Mouse (Mus musculus) liver, embryonic 14.5 days (tissue): Measurements from ENCODE around the gene Vmo1. TPM values are rescaled to one million over a fixed set of nuclear protein-coding genes. Genes with fewer than 3 reads are reported as not detected.
A peak's percentile ranks its signal among the peaks of the same experiment; 100 is the strongest.

Experiments
- ATAC-seq: fragments of 200-750 bp; cut with Nextera tagmentation; 2 replicates; pipeline ENCODE4 v1.8.0; 2017; ENCODE audit warnings: moderate number of reproducible peaks, mild to moderate bottlenecking, moderate library complexity; ENCODE audit not compliant: insufficient read depth
- DNase-seq, 3 experiments: peaks; one replicate each; pipeline ENCODE4 v3.0.0-alpha.2; 2012 to 2013; ENCODE audit warnings: low read depth in 3 of 3, low spot score in 3 of 3
- H3K27ac ChIP-seq: fragments of 300-500 bp; sonication (generic); 2 replicates; pipeline ENCODE4 v1.5.1; 2014; ENCODE audit warnings: moderate library complexity, mild to moderate bottlenecking, control low read depth, inconsistent platforms
- H3K27me3 ChIP-seq: fragments of 300-500 bp; sonication (generic); 2 replicates; pipeline ENCODE4 v1.6.1; 2014; ENCODE audit warnings: mild to moderate bottlenecking, low read length, moderate library complexity; ENCODE audit not compliant: control insufficient read depth, insufficient read depth
- H3K36me3 ChIP-seq: fragments of 300-500 bp; sonication (generic); replicated peaks from 2 replicates; pipeline ENCODE4 v1.6.1; 2014; ENCODE audit warnings: low read depth; ENCODE audit not compliant: control insufficient read depth, insufficient read depth
- H3K4me1 ChIP-seq, 2 experiments: fragments of 200-500 bp in 1 of 2; fragments of 300-500 bp in 1 of 2; sonication (generic) in 1 of 2; replicated peaks; 2 replicates each; pipeline ENCODE4 v1.6.1; 2012 to 2014; ENCODE audit warnings: antibody characterized with exemption in 1 of 2, inconsistent platforms in 1 of 2, low read length in 1 of 2; ENCODE audit not compliant: control insufficient read depth in 2 of 2, insufficient read depth in 2 of 2
- H3K4me2 ChIP-seq: fragments of 300-500 bp; sonication (generic); 2 replicates; pipeline ENCODE4 v1.6.1; 2014; ENCODE audit warnings: low read depth, mild to moderate bottlenecking, control low read depth, moderate library complexity
- H3K4me3 ChIP-seq, 2 experiments: fragments of 200-500 bp in 1 of 2; fragments of 300-500 bp in 1 of 2; sonication (generic) in 1 of 2; 2 replicates each; pipeline ENCODE4 v1.5.1; 2012 to 2014; ENCODE audit warnings: low read depth in 2 of 2, low read length in 2 of 2, mild to moderate bottlenecking in 2 of 2, control low read depth in 1 of 2, inconsistent platforms in 1 of 2, moderate library complexity in 1 of 2; ENCODE audit not compliant: insufficient read depth in 1 of 2
- H3K9ac ChIP-seq: fragments of 300-500 bp; sonication (generic); replicated peaks from 2 replicates; pipeline ENCODE4 v1.6.1; 2014; ENCODE audit warnings: mild to moderate bottlenecking, control low read depth, moderate library complexity
- H3K9me3 ChIP-seq: fragments of 300-500 bp; sonication (generic); 2 replicates; pipeline ENCODE4 v1.6.1; 2016; ENCODE audit warnings: low read length, mixed read lengths; ENCODE audit not compliant: control insufficient read depth
- CTCF ChIP-seq: IDR thresholded peaks from 2 replicates; pipeline ENCODE4 v1.5.1; 2016; ENCODE audit warnings: antibody characterized with exemption, low read depth, control low read depth
- EP300 ChIP-seq: IDR thresholded peaks from 2 replicates; pipeline ENCODE4 v1.6.1; 2016; ENCODE audit warnings: antibody characterized with exemption, low read depth
- WGBS: fragments of 180-500 bp; shearing (Covaris S2); extraction: QIAGEN DNeasy Blood & Tissue Kit; methylation state at CpG from one replicate; pipeline ENCODE4 v1.1.7; 2014; ENCODE audit not compliant: insufficient replicate concordance; 5-methylcytosine and 5-hydroxymethylcytosine counted together
- polyA plus RNA-seq, 2 experiments: library from polyadenylated mRNA; depleted of rRNA in 1 of 2; stranded (reverse) in 1 of 2; unstranded in 1 of 2; fragments of >200 nt; fragmentation: Nextera tagmentation in 1 of 2; extraction: Ambion mirVana in 1 of 2; gene quantifications; 2 replicates each; pipeline versions ENCODE4 v1.2.1 to v1.2.3; 2012 to 2014

Vmo1 gene
- polyA plus RNA-seq (2012; rRNA removed) = 0.23 TPM in 1 of 2 replicates, not detected in the other
- 0.21 and 0.51 TPM in 2 replicates for polyA plus RNA-seq (2014; fragmentation: Nextera tagmentation; extraction: Ambion mirVana)

DNA sequence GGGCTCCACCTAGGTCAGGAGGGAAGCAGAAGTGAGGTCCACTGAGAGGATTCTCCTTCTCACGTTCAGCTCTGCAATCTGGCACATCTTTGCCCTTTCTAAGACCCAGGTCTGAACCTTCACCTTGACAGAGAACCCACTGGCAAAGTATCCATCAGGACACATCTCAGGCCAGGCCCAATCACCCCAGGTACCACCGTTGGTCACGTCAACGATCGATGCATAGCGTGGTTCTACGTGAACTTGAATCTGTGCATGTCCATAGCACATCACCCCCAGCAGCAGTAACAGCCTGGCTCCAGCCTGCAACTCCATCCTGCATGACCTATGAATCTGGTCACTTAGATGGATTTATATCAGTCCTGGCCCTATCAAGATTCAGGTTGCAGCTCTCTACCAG lies at the start of gene Vmo1:
TSS of gene Vmo1 (minus strand) at position 329 of the 400 bp plus-strand sequence.
- H3K4me1 ChIP-seq = peaks cover 6 to 13% of the 10 kb centered on the region in 2 experiments; a peak in 3 of 4 replicates
- H3K27me3 ChIP-seq = peaks cover 3% of the 10 kb centered on the region; the same call in 1 of the 2 replicates
- no peak within 1 kb of the TSS for H3K27ac ChIP-seq
- TF ChIP-seq EP300 (no peak), CTCF (no peak)
- no peak within 1 kb of the TSS for H3K4me2 ChIP-seq
- H3K36me3 ChIP-seq = no peaks in the 10 kb centered on the region
- 72% methylated on average over 7 of the region's 7 CpGs for whole genome bisulfite sequencing
- H3K4me3 ChIP-seq = no peak within 1 kb of the TSS
- no peak for DNase-seq
- no peak for ATAC-seq
- H3K9me3 ChIP-seq = no peaks in the 10 kb centered on the region
- no peak within 1 kb of the TSS for H3K9ac ChIP-seq

DNA sequence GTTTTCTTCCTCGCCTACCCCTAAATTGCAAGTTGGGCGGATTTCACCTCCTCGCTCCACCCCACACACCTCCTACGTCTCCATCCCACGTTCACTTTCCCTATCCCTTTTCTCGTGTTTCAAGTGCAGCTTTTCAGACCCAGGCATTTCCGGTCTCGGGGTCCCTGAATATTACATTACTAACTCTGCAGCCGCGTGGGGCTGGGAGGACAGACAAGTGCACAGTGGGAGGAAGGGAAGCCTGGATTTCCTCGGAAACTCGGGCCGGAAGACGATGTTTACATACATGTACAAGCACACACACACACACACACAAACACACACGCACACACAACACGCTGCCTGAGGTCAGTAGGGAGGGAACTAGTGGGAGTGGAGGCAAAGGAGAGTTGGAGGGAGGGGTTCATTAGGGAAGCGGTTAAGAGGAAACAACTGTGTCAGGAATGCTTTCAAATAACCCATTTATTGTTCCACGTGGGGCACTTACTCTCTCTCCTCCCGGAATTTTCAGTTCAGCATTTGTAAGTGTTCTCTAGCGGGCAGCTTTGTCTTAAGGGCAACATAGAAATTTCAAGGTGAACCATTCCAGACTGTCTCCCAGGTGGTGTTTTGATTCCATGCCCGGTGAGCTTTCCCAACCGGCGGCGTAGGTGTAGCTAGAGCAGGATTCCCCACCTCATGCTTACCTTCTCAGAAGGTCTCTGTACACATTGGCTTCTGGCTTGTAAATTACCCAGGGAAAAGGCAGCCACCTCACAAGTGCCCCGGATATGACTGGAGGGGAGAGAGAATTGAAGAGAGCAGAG lies 49.3 kb upstream of the Vmo1 start:
- 3% methylated on average over 25 of the region's 25 CpGs for WGBS
- H3K4me3 ChIP-seq = peak overlapping the region; percentile 73 to 93
- no peaks in the 10 kb centered on the region for H3K36me3 ChIP-seq
- H3K9me3 ChIP-seq = no peaks in the 10 kb centered on the region
- peak overlapping the region; percentile 78 for H3K9ac ChIP-seq
- no peak for DNase-seq
- ATAC-seq = no peak
- no peak for TF ChIP-seq CTCF
- no peak for TF ChIP-seq EP300
- peak overlapping the region; percentile 41; the same call in 1 of the 2 replicates for H3K27ac ChIP-seq
- no peaks in the 10 kb centered on the region for H3K27me3 ChIP-seq
- H3K4me2 ChIP-seq = peak overlapping the region; percentile 91
- peaks cover 11 to 28% of the 10 kb centered on the region in 2 experiments for H3K4me1 ChIP-seq

DNA sequence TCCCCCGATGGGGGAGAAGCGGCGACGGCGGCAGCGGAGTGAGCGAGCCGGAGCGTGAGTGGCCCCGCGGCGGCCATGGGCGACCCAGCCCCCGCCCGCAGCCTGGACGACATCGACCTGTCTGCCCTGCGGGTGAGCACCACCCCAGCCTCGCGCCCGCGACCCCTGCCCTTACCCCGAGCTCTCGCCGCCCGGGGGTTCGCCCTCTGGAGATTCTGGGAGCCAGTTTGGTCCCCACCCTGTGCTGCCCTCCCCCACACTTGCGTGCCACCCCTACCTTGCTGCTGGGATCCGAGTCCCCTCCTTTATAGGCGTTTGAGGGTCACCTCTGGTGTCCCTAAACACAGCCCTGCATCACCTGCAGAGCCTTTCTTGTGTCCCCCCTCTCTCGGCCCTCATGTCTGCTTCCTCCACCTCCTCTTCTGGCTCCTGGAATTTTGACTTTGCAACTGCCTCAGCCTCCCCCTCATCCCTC lies 48.6 kb upstream of the Vmo1 start:
- peaks cover 11 to 28% of the 10 kb centered on the region in 2 experiments for H3K4me1 ChIP-seq
- peak overlapping the region; percentile 91 for H3K4me2 ChIP-seq
- no peaks in the 10 kb centered on the region for H3K36me3 ChIP-seq
- H3K27me3 ChIP-seq = no peaks in the 10 kb centered on the region
- H3K4me3 ChIP-seq = peak overlapping the region; percentile 73 to 93
- no peak for TF ChIP-seq EP300
- no peak for TF ChIP-seq CTCF
- no peak overlapping the region for H3K27ac ChIP-seq
- DNase-seq (no peak), ATAC-seq (no peak; the same call in 1 of the 2 replicates)
- 0% methylated on average over 24 of the region's 31 CpGs for WGBS
- no peaks in the 10 kb centered on the region for H3K9me3 ChIP-seq
- peak overlapping the region; percentile 78 for H3K9ac ChIP-seq

DNA sequence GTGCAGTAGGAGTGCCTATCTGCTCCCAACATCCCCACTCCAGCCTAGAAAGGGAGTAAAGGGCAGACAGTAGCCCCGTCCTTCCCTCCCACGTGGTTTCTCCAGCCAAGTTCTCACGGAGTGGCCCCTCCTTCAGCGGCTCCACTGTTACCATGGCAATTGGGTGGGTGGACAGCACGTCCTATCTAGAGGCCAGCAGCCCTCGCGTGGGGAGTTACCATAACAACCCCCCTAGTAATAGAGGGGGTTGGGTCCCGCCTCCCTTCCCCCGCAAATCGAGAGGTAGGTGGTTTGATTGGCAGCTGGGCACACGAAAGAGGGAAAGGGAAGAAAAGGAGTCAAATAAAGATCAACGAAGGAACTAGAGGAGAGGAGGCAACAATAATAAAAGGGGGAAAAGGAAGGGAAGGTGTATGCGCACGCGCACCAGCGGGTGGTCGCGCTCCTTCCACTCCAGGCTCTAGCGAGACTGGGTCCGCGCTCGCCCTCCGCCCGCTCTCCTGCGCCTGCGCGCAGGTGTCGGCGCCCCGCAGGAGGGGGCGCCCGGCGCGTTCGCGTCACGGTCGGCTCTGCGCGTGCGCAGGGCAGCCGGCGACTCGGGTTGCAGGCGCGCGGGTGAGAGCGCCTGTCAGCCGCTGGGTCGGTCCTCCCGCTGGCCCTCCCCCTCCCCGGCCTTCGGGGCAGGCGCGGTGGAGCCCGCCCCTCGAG lies 48.0 kb upstream of the Vmo1 start, which contains the start of gene Mink1:
TSS of gene Mink1 (plus strand) at position 595 of the 708 bp plus-strand sequence.
- Histone ChIP-seq H3K36me3 (no peaks in the 10 kb centered on the region), H3K4me3 (peak within 1 kb of the TSS; percentile 73 to 93), H3K27ac (peak within 1 kb of the TSS; percentile 26; the same call in 1 of the 2 replicates), H3K4me1 (peaks cover 11 to 28% of the 10 kb centered on the region in 2 experiments), H3K9ac (peak within 1 kb of the TSS; percentile 78), H3K9me3 (no peaks in the 10 kb centered on the region), H3K27me3 (no peaks in the 10 kb centered on the region), H3K4me2 (peak within 1 kb of the TSS; percentile 91)
- TF ChIP-seq CTCF (no peak), EP300 (no peak)
- DNase-seq (peak; percentile 70 to 72 (median 71)), ATAC-seq (peak; percentile 85)
- WGBS = under 1% methylated on average over 56 of the region's 57 CpGs
